Mouse (Mus musculus) MEL (cell line): Measurements from ENCODE around the gene D8Ertd738e. TPM values are rescaled to one million over a fixed set of nuclear protein-coding genes. Genes with fewer than 3 reads are reported as not detected.

Experiments used
- DNase-seq: peaks from one replicate; pipeline ENCODE4 v3.0.0; 2011; ENCODE audit warnings: low read depth, low spot score
- H3K27ac ChIP-seq: 2 replicates; pipeline ENCODE4 v1.5.1; 2012; ENCODE audit warnings: low read depth, mild to moderate bottlenecking, control low read depth, low read length, moderate library complexity; ENCODE audit not compliant: control insufficient read depth
- H3K27me3 ChIP-seq, 2 experiments: fragments of 150-350 bp in 1 of 2; sonication (generic) in 1 of 2; 2 replicates each; pipeline ENCODE4 v1.6.1; 2012; ENCODE audit warnings: low read length in 2 of 2, mild to moderate bottlenecking in 2 of 2, improper control_type of control experiment in 1 of 2, moderate library complexity in 1 of 2; ENCODE audit not compliant: insufficient read depth in 2 of 2, control insufficient read depth in 1 of 2
- H3K36me3 ChIP-seq, 2 experiments: 2 replicates each; pipeline ENCODE4 v1.6.1; 2012 to 2014; ENCODE audit warnings: low read length in 2 of 2, improper control_type of control experiment in 1 of 2, inconsistent platforms in 1 of 2, mild to moderate bottlenecking in 1 of 2; ENCODE audit not compliant: insufficient read depth in 2 of 2, control insufficient read depth in 1 of 2
- H3K4me1 ChIP-seq, 2 experiments: fragments of 150-350 bp in 1 of 2; sonication (generic) in 1 of 2; 2 replicates each; pipeline ENCODE4 v1.6.1; 2012; ENCODE audit warnings: low read length in 2 of 2, improper control_type of control experiment in 1 of 2, mild to moderate bottlenecking in 1 of 2; ENCODE audit not compliant: insufficient read depth in 2 of 2, control insufficient read depth in 1 of 2
- H3K4me3 ChIP-seq, 2 experiments: fragments of 150-350 bp in 1 of 2; sonication (generic) in 1 of 2; 2 replicates each; pipeline ENCODE4 v1.5.1; 2012; ENCODE audit warnings: low read depth in 2 of 2, low read length in 2 of 2, mild to moderate bottlenecking in 2 of 2, moderate library complexity in 2 of 2, control low read depth in 1 of 2, improper control_type of control experiment in 1 of 2; ENCODE audit not compliant: control insufficient read depth in 1 of 2, insufficient read depth in 1 of 2
- H3K79me2 ChIP-seq: 2 replicates; pipeline ENCODE4 v1.6.1; 2012; ENCODE audit warnings: mild to moderate bottlenecking, low read length, moderate library complexity; ENCODE audit not compliant: control insufficient read depth, poor library complexity, insufficient read depth
- H3K9ac ChIP-seq: 2 replicates; pipeline ENCODE4 v1.6.1; 2012; ENCODE audit warnings: low read depth, mild to moderate bottlenecking, control low read depth, low read length, moderate library complexity; ENCODE audit not compliant: control insufficient read depth, poor library complexity, severe bottlenecking
- H3K9me3 ChIP-seq: fragments of 150-350 bp; sonication (generic); replicated peaks from 2 replicates; pipeline ENCODE4 v1.6.1; 2012; ENCODE audit warnings: mild to moderate bottlenecking, low read length, improper control_type of control experiment, moderate library complexity; ENCODE audit not compliant: insufficient read depth
- BHLHE40 ChIP-seq: IDR thresholded peaks from 2 replicates; pipeline ENCODE4 v1.6.1; 2012; ENCODE audit warnings: low read depth, mild to moderate bottlenecking, inconsistent platforms, low read length, improper control_type of control experiment, borderline replicate concordance
- CHD1 ChIP-seq: IDR thresholded peaks from 2 replicates; pipeline ENCODE4 v1.6.1; 2012; ENCODE audit warnings: low read depth, mild to moderate bottlenecking, inconsistent platforms, low read length, improper control_type of control experiment
- ELF1 ChIP-seq: IDR thresholded peaks from 2 replicates; pipeline ENCODE4 v1.6.1; 2014; ENCODE audit warnings: low read depth, mild to moderate bottlenecking, inconsistent platforms, low read length, improper control_type of control experiment, moderate library complexity
- ETS1 ChIP-seq: IDR thresholded peaks from 2 replicates; pipeline ENCODE4 v1.6.1; 2012; ENCODE audit warnings: low read depth, mild to moderate bottlenecking, inconsistent platforms, low read length, improper control_type of control experiment, moderate library complexity
- JUND ChIP-seq: IDR thresholded peaks from 2 replicates; pipeline ENCODE4 v1.6.1; 2011; ENCODE audit warnings: low read depth, mild to moderate bottlenecking, improper control_type of control experiment, low read length
- KAT2A ChIP-seq: conservative IDR thresholded peaks from 2 replicates; pipeline ENCODE4 v1.6.1; 2012; ENCODE audit warnings: low read depth, low read length, improper control_type of control experiment, inconsistent platforms
- MAX ChIP-seq: IDR thresholded peaks from 2 replicates; pipeline ENCODE4 v1.6.1; 2011; ENCODE audit warnings: low read length, improper control_type of control experiment
- MAZ ChIP-seq: IDR thresholded peaks from 2 replicates; pipeline ENCODE4 v1.6.1; 2012; ENCODE audit warnings: low read depth, mild to moderate bottlenecking, inconsistent platforms, low read length, improper control_type of control experiment
- MEF2A ChIP-seq: IDR thresholded peaks from 2 replicates; pipeline ENCODE4 v1.6.1; 2014; ENCODE audit warnings: low read depth, mild to moderate bottlenecking, inconsistent platforms, low read length, improper control_type of control experiment; ENCODE audit not compliant: poor library complexity, insufficient replicate concordance, severe bottlenecking; ENCODE audit errors: extremely low read depth
- MXI1 ChIP-seq: IDR thresholded peaks from 2 replicates; pipeline ENCODE4 v1.6.1; 2011; ENCODE audit warnings: mild to moderate bottlenecking, low read depth, low read length, improper control_type of control experiment
- MYC ChIP-seq: IDR thresholded peaks from 2 replicates; pipeline ENCODE4 v1.6.1; 2011; ENCODE audit warnings: low read depth, mild to moderate bottlenecking, low read length, improper control_type of control experiment, moderate library complexity
- NELFE ChIP-seq: IDR thresholded peaks from 2 replicates; pipeline ENCODE4 v1.6.1; 2011; ENCODE audit warnings: low read depth, low read length, improper control_type of control experiment
- POLR2A ChIP-seq, 2 experiments: IDR thresholded peaks; 2 replicates each; pipeline ENCODE4 v1.6.1; 2011 to 2012; ENCODE audit warnings: low read length in 2 of 2, mild to moderate bottlenecking in 2 of 2, control low read depth in 1 of 2, improper control_type of control experiment in 1 of 2, low read depth in 1 of 2, moderate library complexity in 1 of 2; ENCODE audit not compliant: control insufficient read depth in 1 of 2, insufficient read depth in 1 of 2, poor library complexity in 1 of 2
- POLR2AphosphoS2 ChIP-seq: IDR thresholded peaks from 2 replicates; pipeline ENCODE4 v1.6.1; 2011; ENCODE audit warnings: low read length, improper control_type of control experiment
- RAD21 ChIP-seq: IDR thresholded peaks from 2 replicates; pipeline ENCODE4 v1.6.1; 2011; ENCODE audit warnings: mild to moderate bottlenecking, low read depth, low read length, improper control_type of control experiment
- RCOR1 ChIP-seq: IDR thresholded peaks from 2 replicates; pipeline ENCODE4 v1.6.1; 2012; ENCODE audit warnings: low read depth, mild to moderate bottlenecking, inconsistent platforms, low read length, improper control_type of control experiment
- SIN3A ChIP-seq: IDR thresholded peaks from 2 replicates; pipeline ENCODE4 v1.6.1; 2012; ENCODE audit warnings: low read length, improper control_type of control experiment, inconsistent platforms
- TAL1 ChIP-seq: IDR thresholded peaks from 2 replicates; pipeline ENCODE4 v1.6.1; 2012; ENCODE audit warnings: mild to moderate bottlenecking, inconsistent platforms, low read length, moderate library complexity, mixed read lengths
- TCF12 ChIP-seq: IDR thresholded peaks from 2 replicates; pipeline ENCODE4 v1.6.1; 2014; ENCODE audit warnings: low read depth, mild to moderate bottlenecking, inconsistent platforms, low read length, improper control_type of control experiment, moderate library complexity
- USF1 ChIP-seq: IDR thresholded peaks from 2 replicates; pipeline ENCODE4 v1.6.1; 2014; ENCODE audit warnings: low read depth, mild to moderate bottlenecking, inconsistent platforms, low read length, improper control_type of control experiment, moderate library complexity
- ZKSCAN1 ChIP-seq: IDR thresholded peaks from 2 replicates; pipeline ENCODE4 v1.6.1; 2012; ENCODE audit warnings: low read depth, mild to moderate bottlenecking, inconsistent platforms, low read length, improper control_type of control experiment, moderate library complexity
- ZMIZ1 ChIP-seq: IDR thresholded peaks from 2 replicates; pipeline ENCODE4 v1.6.1; 2012; ENCODE audit warnings: low read depth, mild to moderate bottlenecking, inconsistent platforms, low read length, improper control_type of control experiment, moderate library complexity
- ZNF384 ChIP-seq: IDR thresholded peaks from 2 replicates; pipeline ENCODE4 v1.6.1; 2012; ENCODE audit warnings: low read depth, mild to moderate bottlenecking, inconsistent platforms, low read length, improper control_type of control experiment
- polyA plus RNA-seq, 2 experiments: library from polyadenylated mRNA; stranded (reverse) in 1 of 2; unstranded in 1 of 2; fragments of >175 nt in 1 of 2; fragments of >200 nt in 1 of 2; gene quantifications; 2 replicates each; pipeline versions ENCODE4 v1.2.1 to v1.2.4; 2012; ENCODE audit warnings: low replicate concordance in 2 of 2, low read depth in 1 of 2; ENCODE audit not compliant: insufficient read length in 2 of 2, insufficient read depth in 1 of 2, missing spikeins in 1 of 2
- total RNA-seq: library from RNA; depleted of rRNA; stranded (reverse); fragments of 300-350 nt; gene quantifications from 2 replicates; pipeline ENCODE4 v1.2.3, GENCODE M21; 2012

D8Ertd738e gene
- total and polyA plus RNA-seq, 3 experiments = 149 to 164 TPM; not detected in 1

- peak; percentile 10; the same call in 1 of the 2 replicates for TF ChIP-seq MYC
- no peak for TF ChIP-seq TAL1
- TF ChIP-seq TCF12 = no peak
- no peak for TF ChIP-seq NELFE
- TF ChIP-seq ETS1 = no peak
- TF ChIP-seq ZKSCAN1 = no peak
- no peak for TF ChIP-seq RCOR1
- 0 out of 2 replicates have a peak, but pooled peaks have one; percentile 59 for TF ChIP-seq SIN3A
- TF ChIP-seq JUND = no peak
- TF ChIP-seq MEF2A = no peak
- no peak for TF ChIP-seq USF1
- TF ChIP-seq CHD1 = no peak
- peak; percentile 61 for TF ChIP-seq MXI1
- TF ChIP-seq KAT2A = no peak
- TF ChIP-seq ZNF384 = no peak
- TF ChIP-seq ELF1 = no peak
- no peak for TF ChIP-seq MAZ
- TF ChIP-seq, all 39 proteins: peak for 6
These were observed 47.8 kb downstream of the D8Ertd738e start (continued) for GRCm38 (mm10) chr8:84201545-84202245.

GRCm38 (mm10) chr8:84200652-84201544 is 48.6 kb downstream of the D8Ertd738e start:
- TF ChIP-seq MAZ (peak; percentile 41; the same call in 1 of the 2 replicates), MAX (peak; percentile 62; the same call in 1 of the 2 replicates), NELFE (peak; percentile 57; the same call in 1 of the 2 replicates), POLR2A (IDR thresholded peaks at IDR 0.05; ENCODE audit: control insufficient read depth in 1 of 2, insufficient read depth in 1 of 2, low read depth in 1 of 2, low read length in 2 of 2, poor library complexity in 1 of 2) (peak; percentile 28 to 72; a peak in 3 of 4 replicates), SIN3A (0 out of 2 replicates have a peak, but pooled peaks have one; percentile 9), POLR2AphosphoS2 (0 out of 2 replicates have a peak, but pooled peaks have one; percentile 28), BHLHE40 (no peak), USF1 (peak; percentile 77), ZMIZ1 (peak; percentile 68), RAD21 (no peak), MYC (0 out of 2 replicates have a peak, but pooled peaks have one; percentile 53)
- H3K27ac ChIP-seq = peak overlapping the region; percentile 36
- DNase-seq = peak; percentile 58

More at GRCm38 (mm10) chr8:84200652-84201544, 48.6 kb downstream of the D8Ertd738e start:
- no peaks in the 10 kb centered on the region for H3K27me3 ChIP-seq
- H3K79me2 ChIP-seq = peaks cover 4% of the 10 kb centered on the region; the same call in 1 of the 2 replicates
- H3K36me3 ChIP-seq = peaks cover 0 to 7% of the 10 kb centered on the region in 2 experiments; a peak in 1 of 4 replicates
- peaks cover 0 to 35% of the 10 kb centered on the region in 2 experiments for H3K4me1 ChIP-seq
- no peaks in the 10 kb centered on the region for H3K9me3 ChIP-seq
- peak overlapping the region; percentile 60 to 91 for H3K4me3 ChIP-seq
- peak overlapping the region; percentile 76 for H3K9ac ChIP-seq
